Mouse (Mus musculus) MEL (cell line): ENCODE data around the gene Lims1. TPM values are rescaled to one million over a fixed set of nuclear protein-coding genes. Genes with fewer than 3 reads are reported as not detected.

Experiments used
- DNase-seq: peaks from one replicate; pipeline ENCODE4 v3.0.0; 2011; ENCODE audit warnings: low read depth, low spot score
- H3K27ac ChIP-seq: 2 replicates; pipeline ENCODE4 v1.5.1; 2012; ENCODE audit warnings: low read depth, mild to moderate bottlenecking, control low read depth, low read length, moderate library complexity; ENCODE audit not compliant: control insufficient read depth
- H3K27me3 ChIP-seq, 2 experiments: fragments of 150-350 bp in 1 of 2; sonication (generic) in 1 of 2; 2 replicates each; pipeline ENCODE4 v1.6.1; 2012; ENCODE audit warnings: low read length in 2 of 2, mild to moderate bottlenecking in 2 of 2, improper control_type of control experiment in 1 of 2, moderate library complexity in 1 of 2; ENCODE audit not compliant: insufficient read depth in 2 of 2, control insufficient read depth in 1 of 2
- H3K36me3 ChIP-seq, 2 experiments: 2 replicates each; pipeline ENCODE4 v1.6.1; 2012 to 2014; ENCODE audit warnings: low read length in 2 of 2, improper control_type of control experiment in 1 of 2, inconsistent platforms in 1 of 2, mild to moderate bottlenecking in 1 of 2; ENCODE audit not compliant: insufficient read depth in 2 of 2, control insufficient read depth in 1 of 2
- H3K4me1 ChIP-seq, 2 experiments: fragments of 150-350 bp in 1 of 2; sonication (generic) in 1 of 2; 2 replicates each; pipeline ENCODE4 v1.6.1; 2012; ENCODE audit warnings: low read length in 2 of 2, improper control_type of control experiment in 1 of 2, mild to moderate bottlenecking in 1 of 2; ENCODE audit not compliant: insufficient read depth in 2 of 2, control insufficient read depth in 1 of 2
- H3K4me3 ChIP-seq, 2 experiments: fragments of 150-350 bp in 1 of 2; sonication (generic) in 1 of 2; 2 replicates each; pipeline ENCODE4 v1.5.1; 2012; ENCODE audit warnings: low read depth in 2 of 2, low read length in 2 of 2, mild to moderate bottlenecking in 2 of 2, moderate library complexity in 2 of 2, control low read depth in 1 of 2, improper control_type of control experiment in 1 of 2; ENCODE audit not compliant: control insufficient read depth in 1 of 2, insufficient read depth in 1 of 2
- H3K79me2 ChIP-seq: 2 replicates; pipeline ENCODE4 v1.6.1; 2012; ENCODE audit warnings: mild to moderate bottlenecking, low read length, moderate library complexity; ENCODE audit not compliant: control insufficient read depth, poor library complexity, insufficient read depth
- H3K9ac ChIP-seq: 2 replicates; pipeline ENCODE4 v1.6.1; 2012; ENCODE audit warnings: low read depth, mild to moderate bottlenecking, control low read depth, low read length, moderate library complexity; ENCODE audit not compliant: control insufficient read depth, poor library complexity, severe bottlenecking
- H3K9me3 ChIP-seq: fragments of 150-350 bp; sonication (generic); replicated peaks from 2 replicates; pipeline ENCODE4 v1.6.1; 2012; ENCODE audit warnings: mild to moderate bottlenecking, low read length, improper control_type of control experiment, moderate library complexity; ENCODE audit not compliant: insufficient read depth
- BHLHE40 ChIP-seq: IDR thresholded peaks from 2 replicates; pipeline ENCODE4 v1.6.1; 2012; ENCODE audit warnings: low read depth, mild to moderate bottlenecking, inconsistent platforms, low read length, improper control_type of control experiment, borderline replicate concordance
- CHD1 ChIP-seq: IDR thresholded peaks from 2 replicates; pipeline ENCODE4 v1.6.1; 2012; ENCODE audit warnings: low read depth, mild to moderate bottlenecking, inconsistent platforms, low read length, improper control_type of control experiment
- CHD2 ChIP-seq: IDR thresholded peaks from 2 replicates; pipeline ENCODE4 v1.6.1; 2011; ENCODE audit warnings: low read length, improper control_type of control experiment
- CTCF ChIP-seq, 3 experiments: IDR thresholded peaks in 2 of 3; conservative IDR thresholded peaks in 1 of 3; 2 replicates each; pipeline ENCODE4 v1.5.1; 2011 to 2012; ENCODE audit warnings: low read length in 3 of 3, low read depth in 2 of 3, mild to moderate bottlenecking in 2 of 3, improper control_type of control experiment in 1 of 3, inconsistent platforms in 1 of 3, mixed read lengths in 1 of 3, moderate library complexity in 1 of 3; ENCODE audit not compliant: control insufficient read depth in 1 of 3, insufficient read depth in 1 of 3, poor library complexity in 1 of 3, severe bottlenecking in 1 of 3
- ELF1 ChIP-seq: IDR thresholded peaks from 2 replicates; pipeline ENCODE4 v1.6.1; 2014; ENCODE audit warnings: low read depth, mild to moderate bottlenecking, inconsistent platforms, low read length, improper control_type of control experiment, moderate library complexity
- EP300 ChIP-seq, 2 experiments: IDR thresholded peaks; 2 replicates each; pipeline ENCODE4 v1.6.1; 2011; ENCODE audit warnings: improper control_type of control experiment in 2 of 2, low read length in 2 of 2, low read depth in 1 of 2, mild to moderate bottlenecking in 1 of 2
- ETS1 ChIP-seq: IDR thresholded peaks from 2 replicates; pipeline ENCODE4 v1.6.1; 2012; ENCODE audit warnings: low read depth, mild to moderate bottlenecking, inconsistent platforms, low read length, improper control_type of control experiment, moderate library complexity
- GABPA ChIP-seq: IDR thresholded peaks from 2 replicates; pipeline ENCODE4 v1.6.1; 2012; ENCODE audit warnings: low read depth, mild to moderate bottlenecking, inconsistent platforms, low read length, improper control_type of control experiment, moderate library complexity
- GATA1 ChIP-seq: IDR thresholded peaks from 2 replicates; pipeline ENCODE4 v1.6.1; 2011; ENCODE audit warnings: low read depth, low read length, improper control_type of control experiment
- JUND ChIP-seq: IDR thresholded peaks from 2 replicates; pipeline ENCODE4 v1.6.1; 2011; ENCODE audit warnings: low read depth, mild to moderate bottlenecking, improper control_type of control experiment, low read length
- KAT2A ChIP-seq: conservative IDR thresholded peaks from 2 replicates; pipeline ENCODE4 v1.6.1; 2012; ENCODE audit warnings: low read depth, low read length, improper control_type of control experiment, inconsistent platforms
- MAZ ChIP-seq: IDR thresholded peaks from 2 replicates; pipeline ENCODE4 v1.6.1; 2012; ENCODE audit warnings: low read depth, mild to moderate bottlenecking, inconsistent platforms, low read length, improper control_type of control experiment
- MXI1 ChIP-seq: IDR thresholded peaks from 2 replicates; pipeline ENCODE4 v1.6.1; 2011; ENCODE audit warnings: mild to moderate bottlenecking, low read depth, low read length, improper control_type of control experiment
- MYB ChIP-seq: IDR thresholded peaks from 2 replicates; pipeline ENCODE4 v1.6.1; 2011; ENCODE audit warnings: mild to moderate bottlenecking, low read depth, low read length, improper control_type of control experiment
- MYC ChIP-seq: IDR thresholded peaks from 2 replicates; pipeline ENCODE4 v1.6.1; 2011; ENCODE audit warnings: low read depth, mild to moderate bottlenecking, low read length, improper control_type of control experiment, moderate library complexity
- NELFE ChIP-seq: IDR thresholded peaks from 2 replicates; pipeline ENCODE4 v1.6.1; 2011; ENCODE audit warnings: low read depth, low read length, improper control_type of control experiment
- POLR2A ChIP-seq, 2 experiments: IDR thresholded peaks; 2 replicates each; pipeline ENCODE4 v1.6.1; 2011 to 2012; ENCODE audit warnings: low read length in 2 of 2, mild to moderate bottlenecking in 2 of 2, control low read depth in 1 of 2, improper control_type of control experiment in 1 of 2, low read depth in 1 of 2, moderate library complexity in 1 of 2; ENCODE audit not compliant: control insufficient read depth in 1 of 2, insufficient read depth in 1 of 2, poor library complexity in 1 of 2
- RCOR1 ChIP-seq: IDR thresholded peaks from 2 replicates; pipeline ENCODE4 v1.6.1; 2012; ENCODE audit warnings: low read depth, mild to moderate bottlenecking, inconsistent platforms, low read length, improper control_type of control experiment
- TAL1 ChIP-seq: IDR thresholded peaks from 2 replicates; pipeline ENCODE4 v1.6.1; 2012; ENCODE audit warnings: mild to moderate bottlenecking, inconsistent platforms, low read length, moderate library complexity, mixed read lengths
- TBP ChIP-seq: IDR thresholded peaks from 2 replicates; pipeline ENCODE4 v1.8.0; 2011; ENCODE audit warnings: low read depth, low read length, improper control_type of control experiment
- TCF12 ChIP-seq: IDR thresholded peaks from 2 replicates; pipeline ENCODE4 v1.6.1; 2014; ENCODE audit warnings: low read depth, mild to moderate bottlenecking, inconsistent platforms, low read length, improper control_type of control experiment, moderate library complexity
- UBTF ChIP-seq: IDR thresholded peaks from 2 replicates; pipeline ENCODE4 v1.6.1; 2012; ENCODE audit warnings: low read depth, mild to moderate bottlenecking, inconsistent platforms, low read length, improper control_type of control experiment, moderate library complexity, borderline replicate concordance; ENCODE audit not compliant: insufficient read depth
- USF1 ChIP-seq: IDR thresholded peaks from 2 replicates; pipeline ENCODE4 v1.6.1; 2014; ENCODE audit warnings: low read depth, mild to moderate bottlenecking, inconsistent platforms, low read length, improper control_type of control experiment, moderate library complexity
- USF2 ChIP-seq, 2 experiments: IDR thresholded peaks; 2 replicates each; pipeline ENCODE4 v1.6.1; 2011 to 2012; ENCODE audit warnings: improper control_type of control experiment in 2 of 2, low read length in 2 of 2, borderline replicate concordance in 1 of 2, inconsistent platforms in 1 of 2, low read depth in 1 of 2, mild to moderate bottlenecking in 1 of 2; ENCODE audit not compliant: insufficient read depth in 1 of 2
- ZC3H11A ChIP-seq: IDR thresholded peaks from 2 replicates; pipeline ENCODE4 v1.6.1; 2012; ENCODE audit warnings: low read depth, mild to moderate bottlenecking, inconsistent platforms, low read length, improper control_type of control experiment
- ZKSCAN1 ChIP-seq: IDR thresholded peaks from 2 replicates; pipeline ENCODE4 v1.6.1; 2012; ENCODE audit warnings: low read depth, mild to moderate bottlenecking, inconsistent platforms, low read length, improper control_type of control experiment, moderate library complexity
- ZMIZ1 ChIP-seq: IDR thresholded peaks from 2 replicates; pipeline ENCODE4 v1.6.1; 2012; ENCODE audit warnings: low read depth, mild to moderate bottlenecking, inconsistent platforms, low read length, improper control_type of control experiment, moderate library complexity
- ZNF384 ChIP-seq: IDR thresholded peaks from 2 replicates; pipeline ENCODE4 v1.6.1; 2012; ENCODE audit warnings: low read depth, mild to moderate bottlenecking, inconsistent platforms, low read length, improper control_type of control experiment
- polyA plus RNA-seq, 2 experiments: library from polyadenylated mRNA; stranded (reverse) in 1 of 2; unstranded in 1 of 2; fragments of >175 nt in 1 of 2; fragments of >200 nt in 1 of 2; gene quantifications; 2 replicates each; pipeline versions ENCODE4 v1.2.1 to v1.2.4; 2012; ENCODE audit warnings: low replicate concordance in 2 of 2, low read depth in 1 of 2; ENCODE audit not compliant: insufficient read length in 2 of 2, insufficient read depth in 1 of 2, missing spikeins in 1 of 2
- total RNA-seq: library from RNA; depleted of rRNA; stranded (reverse); fragments of 300-350 nt; gene quantifications from 2 replicates; pipeline ENCODE4 v1.2.3, GENCODE M21; 2012

Lims1 gene
- total and polyA plus RNA-seq, 3 experiments, result 24.9 to 28.5 TPM; not detected in 1

- TF ChIP-seq TBP (peak; percentile 62; the same call in 1 of the 2 replicates), TCF12 (0 out of 2 replicates have a peak, but pooled peaks have one; percentile 30), CHD1 (no peak), CHD2 (no peak), ETS1 (peak; percentile 38; the same call in 1 of the 2 replicates), GABPA (no peak), EP300 (IDR thresholded peaks at IDR 0.05; ENCODE audit: low read depth in 1 of 2, low read length in 2 of 2) (peak in 1 of 2 experiments; percentile 44; a peak in 1 of 4 replicates), TAL1 (peak; percentile 69), CTCF (IDR thresholded peaks at IDR 0.05 in 2 of 3, conservative IDR thresholded peaks at IDR 0.05 in 1 of 3; ENCODE audit: control insufficient read depth in 1 of 3, insufficient read depth in 1 of 3, low read depth in 2 of 3, low read length in 3 of 3, poor library complexity in 1 of 3, severe bottlenecking in 1 of 3) (no peak), RCOR1 (no peak), UBTF (no peak), GATA1 (peak; percentile 32; the same call in 1 of the 2 replicates)
- TF ChIP-seq, all 39 proteins: peak for 6
- H3K79me2 ChIP-seq, result peaks cover 36% of the 10 kb centered on the region
- DNase-seq, result peak; percentile 84
- no peaks in the 10 kb centered on the region for H3K27me3 ChIP-seq
- peaks cover 8 to 18% of the 10 kb centered on the region in 2 experiments for H3K4me1 ChIP-seq
- H3K36me3 ChIP-seq, result peaks cover 2 to 26% of the 10 kb centered on the region in 2 experiments
- H3K27ac ChIP-seq, result peak overlapping the region; percentile 100
- peak overlapping the region; percentile 94 for H3K9ac ChIP-seq
- H3K9me3 ChIP-seq, result no peaks in the 10 kb centered on the region
- peak overlapping the region; percentile 90 to 96 for H3K4me3 ChIP-seq
Measured at GRCm38 (mm10) chr10:58445850-58446249, 122.6 kb downstream of the Lims1 start.

GRCm38 (mm10) chr10:58446384-58447279, 123.4 kb downstream of the Lims1 start, which contains the start of gene Ranbp2:
Gene Ranbp2 (plus strand): TSS chr10:58446920.
- H3K27me3 ChIP-seq, result no peaks in the 10 kb centered on the region
- peak; percentile 99 for DNase-seq
- peaks cover 11 to 24% of the 10 kb centered on the region in 2 experiments for H3K4me1 ChIP-seq
- peak within 1 kb of the TSS; percentile 100 for H3K27ac ChIP-seq
- H3K9me3 ChIP-seq, result no peaks in the 10 kb centered on the region
- H3K9ac ChIP-seq, result peak within 1 kb of the TSS; percentile 97
- peaks cover 2 to 32% of the 10 kb centered on the region in 2 experiments for H3K36me3 ChIP-seq
- H3K79me2 ChIP-seq, result peaks cover 41% of the 10 kb centered on the region
- H3K4me3 ChIP-seq, result peak within 1 kb of the TSS; percentile 96 to 98
- TF ChIP-seq GABPA (peak; percentile 62; the same call in 1 of the 2 replicates), MXI1 (peak; percentile 95), USF1 (peak; percentile 98), ZMIZ1 (peak; percentile 15; the same call in 1 of the 2 replicates), JUND (peak; percentile 13; the same call in 1 of the 2 replicates), USF2 (IDR thresholded peaks at IDR 0.05; ENCODE audit: borderline replicate concordance in 1 of 2, insufficient read depth in 1 of 2, low read depth in 1 of 2, low read length in 2 of 2) (peak; percentile 66 to 90; a peak in 3 of 4 replicates), KAT2A (peak; percentile 82), MAZ (no peak), ZKSCAN1 (no peak), MYC (no peak; the same call in none of the 2 replicates), NELFE (peak; percentile 92), MYB (peak; percentile 83), GATA1 (no peak), POLR2A (IDR thresholded peaks at IDR 0.05; ENCODE audit: control insufficient read depth in 1 of 2, insufficient read depth in 1 of 2, low read depth in 1 of 2, low read length in 2 of 2, poor library complexity in 1 of 2) (peak; percentile 74 to 95), ZNF384 (no peak), CHD1 (peak; percentile 82; the same call in 1 of the 2 replicates), ZC3H11A (no peak; the same call in 1 of the 2 replicates), TCF12 (peak; percentile 50), TAL1 (no peak), ELF1 (peak; percentile 17; the same call in 1 of the 2 replicates), BHLHE40 (peak; percentile 28; the same call in 1 of the 2 replicates)
